Mouse (Mus musculus) lung, postnatal 4 days (tissue): ENCODE measurements around the gene Gm45234.

Experiments
- DNase-seq, 2 experiments: peaks; one replicate each; pipeline ENCODE4 v3.0.0; 2021

Gm45234 gene

DNA sequence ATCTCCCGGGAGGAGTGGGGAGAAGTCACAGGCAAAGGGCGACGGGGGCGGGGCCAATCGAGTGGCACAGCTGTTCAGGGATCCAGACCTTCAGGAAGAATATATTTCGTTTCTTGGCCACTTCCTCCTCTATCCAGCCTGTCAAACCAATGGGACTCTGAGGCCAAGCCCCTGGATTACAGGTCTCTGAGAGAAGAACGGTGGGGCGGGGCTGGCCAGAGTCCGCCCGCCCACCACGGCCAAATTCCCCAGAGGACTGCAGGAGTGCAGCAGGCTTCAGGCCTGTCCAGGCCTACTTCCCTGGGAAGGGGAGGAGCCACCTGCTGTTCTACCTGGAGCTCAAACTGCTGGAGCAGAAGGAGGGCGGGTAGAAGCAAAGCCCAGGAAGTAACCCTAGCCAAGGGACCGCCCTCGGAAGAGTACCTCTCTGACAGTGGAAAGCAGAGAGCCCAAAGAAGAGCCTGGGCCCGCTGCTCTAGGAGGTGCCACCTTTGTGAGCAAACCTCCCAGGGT lies 17.3 kb downstream of the Gm45234 start, which contains the start of gene Ptpn6:
Gene Ptpn6, minus strand, starts transcription at position 204 of the 513 bp plus-strand sequence.
- peak; percentile 85 to 93 for DNase-seq

DNA sequence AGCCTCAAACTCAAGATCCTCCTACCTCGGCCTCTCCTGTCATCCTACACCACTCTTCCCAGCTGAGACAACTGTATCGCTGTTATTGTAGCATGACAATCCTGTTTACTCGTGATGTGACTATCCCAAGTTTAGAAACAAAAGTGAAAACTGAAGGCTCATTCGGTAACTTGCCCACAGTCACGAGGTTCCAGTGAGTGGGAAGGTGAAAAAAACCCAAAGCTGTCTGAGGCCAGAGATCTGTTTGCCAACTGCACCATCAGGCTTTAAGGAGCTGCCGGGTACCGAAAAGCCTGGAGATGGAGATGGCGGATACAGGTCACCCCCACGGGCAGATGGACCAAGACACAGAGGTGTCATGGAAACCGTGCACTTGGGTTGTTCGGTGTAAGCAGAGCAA lies 18.8 kb downstream of the Gm45234 start:
- no peak for DNase-seq

DNA sequence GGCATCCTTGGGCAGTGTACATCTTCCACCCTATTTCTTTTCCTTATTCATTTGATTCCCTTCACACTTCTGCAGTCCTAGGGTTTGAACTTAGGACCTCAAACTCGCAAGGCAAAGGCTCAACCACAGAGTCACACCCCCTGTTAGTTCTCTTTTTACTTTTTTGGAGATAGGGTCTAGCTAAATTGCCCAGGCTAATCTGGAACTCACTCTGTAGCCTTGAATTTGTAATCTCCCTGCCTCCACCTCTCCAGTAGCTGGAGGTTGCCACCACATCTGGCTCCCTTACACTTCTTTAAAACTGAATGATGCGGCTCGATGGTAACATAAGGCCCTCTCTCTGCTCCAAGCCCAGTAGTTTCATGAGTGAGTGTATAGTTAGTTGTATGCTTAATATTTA lies 21.4 kb downstream of the Gm45234 start:
- no peak for DNase-seq

DNA sequence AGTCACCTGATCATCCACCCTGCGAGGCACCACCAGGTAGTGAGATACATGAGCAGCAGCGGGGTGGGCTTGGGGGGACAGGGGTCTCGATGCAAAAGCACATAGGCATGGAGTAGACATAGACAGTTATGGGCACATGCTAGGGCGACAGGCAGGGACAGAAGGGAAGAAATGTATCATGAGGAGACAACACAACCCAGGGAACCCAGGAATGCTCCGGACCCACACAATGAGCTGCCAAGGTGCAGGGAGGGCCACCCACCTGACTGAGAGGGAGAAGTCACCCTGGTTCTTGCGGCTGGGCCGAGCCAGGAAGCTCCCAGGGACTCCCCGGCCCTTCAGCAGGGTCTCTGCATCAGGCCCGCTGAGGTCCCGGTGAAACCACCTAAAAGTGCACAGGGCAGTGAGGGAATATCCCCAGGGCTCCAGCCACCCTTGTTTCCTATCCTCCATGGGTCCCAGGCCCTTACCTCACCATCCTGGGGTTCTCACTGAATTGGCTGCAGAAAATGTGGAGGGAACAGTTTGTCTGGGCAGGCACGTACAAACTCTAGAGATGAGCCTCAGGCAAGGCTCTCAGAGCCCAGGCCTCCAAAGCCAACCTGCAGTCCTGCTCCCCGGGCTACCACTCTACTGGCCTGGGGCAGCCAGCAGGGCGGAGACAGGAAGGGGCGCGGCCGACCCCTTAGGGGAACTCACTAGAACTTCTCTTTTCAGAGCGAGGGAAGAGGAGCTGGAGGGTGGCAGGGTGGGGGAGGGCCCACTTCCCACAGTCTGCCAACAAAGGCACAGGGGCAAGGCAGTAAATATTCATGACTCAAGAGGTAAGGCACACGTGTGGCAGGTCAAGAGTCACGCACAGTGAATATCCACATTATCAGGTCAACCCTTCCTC lies 23.1 kb downstream of the Gm45234 start:
- peak; percentile 81 to 85 for DNase-seq

DNA sequence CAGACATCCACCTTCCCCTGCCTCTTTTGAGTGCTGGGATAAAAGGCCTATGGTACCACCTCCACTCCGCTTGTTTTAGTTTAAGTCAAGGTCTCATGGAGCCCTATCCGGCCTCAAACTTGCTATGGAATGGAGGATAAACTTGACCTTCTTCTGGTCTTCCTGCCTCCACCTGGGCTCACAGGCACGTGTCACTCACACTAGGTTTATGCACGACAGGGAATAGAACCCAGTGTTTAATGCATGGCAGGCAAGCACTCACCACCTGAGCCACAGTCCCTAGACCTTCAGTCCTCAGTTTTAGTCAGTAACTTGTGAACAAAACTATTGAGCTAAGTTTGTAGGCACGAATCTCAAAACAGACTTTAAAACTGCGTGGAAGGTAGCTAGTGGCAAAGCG lies 24.8 kb downstream of the Gm45234 start:
- DNase-seq, result no peak

DNA sequence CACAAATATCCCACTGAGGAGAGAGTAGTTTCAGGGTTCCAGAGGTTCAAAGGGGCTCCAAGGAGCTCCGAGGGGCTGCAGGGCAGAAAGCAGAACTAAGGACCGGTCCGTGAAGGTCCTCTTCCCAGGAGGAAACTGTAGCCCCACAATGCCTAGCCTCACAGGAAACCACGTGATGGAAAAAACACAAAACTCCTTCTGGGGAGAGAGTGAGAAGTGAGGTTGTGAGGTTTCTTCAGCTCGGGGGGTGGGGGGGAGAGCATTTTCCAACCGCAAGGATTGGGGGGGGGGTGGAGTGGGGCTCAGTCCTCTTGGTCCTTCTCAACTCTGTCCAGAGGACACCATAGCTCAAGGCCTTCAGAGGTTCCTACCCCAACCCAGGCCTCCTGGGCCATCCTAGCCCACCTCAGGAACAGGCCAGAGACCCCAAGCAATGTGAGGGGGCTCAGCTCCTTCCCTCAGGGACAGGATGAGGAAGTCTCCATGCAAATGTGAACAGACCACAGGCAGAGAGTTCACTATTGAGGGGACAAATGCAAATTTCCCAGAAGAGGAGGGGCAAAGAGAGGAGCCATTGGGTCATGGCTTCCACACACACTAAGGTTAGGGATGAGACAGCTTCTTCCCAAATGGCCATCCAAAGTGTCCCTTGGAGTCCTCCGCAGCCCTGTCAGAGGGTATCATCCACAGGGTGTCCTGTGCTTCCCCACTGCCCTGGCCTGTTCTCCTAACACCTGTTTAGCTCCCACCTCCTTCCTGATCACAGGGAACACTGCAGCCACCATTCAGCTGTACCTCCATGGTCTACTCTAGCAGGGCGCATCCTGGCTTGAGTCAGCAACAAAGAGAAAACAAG lies 25.7 kb downstream of the Gm45234 start:
- peak in 1 of 2 experiments; percentile 33 for DNase-seq

DNA sequence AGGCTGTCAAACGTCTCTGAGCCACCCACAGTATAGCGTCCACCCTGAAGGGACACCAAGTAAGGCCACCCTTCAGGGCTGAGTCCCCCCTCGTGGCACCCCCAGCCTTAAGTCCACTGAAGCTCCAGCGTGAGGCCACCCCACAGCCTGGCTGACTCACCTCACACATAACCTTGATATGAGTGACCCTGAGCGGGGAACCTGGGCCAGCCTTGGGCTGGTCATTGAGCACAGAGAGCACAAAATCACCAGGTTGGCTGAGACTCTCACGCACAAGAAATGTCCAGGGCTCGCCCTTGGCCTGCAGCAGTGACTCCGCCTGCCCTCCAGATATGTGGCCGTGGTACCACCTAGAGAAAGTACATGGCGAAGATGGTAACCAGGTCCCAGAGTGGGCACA lies 27.2 kb downstream of the Gm45234 start:
- no peak for DNase-seq

DNA sequence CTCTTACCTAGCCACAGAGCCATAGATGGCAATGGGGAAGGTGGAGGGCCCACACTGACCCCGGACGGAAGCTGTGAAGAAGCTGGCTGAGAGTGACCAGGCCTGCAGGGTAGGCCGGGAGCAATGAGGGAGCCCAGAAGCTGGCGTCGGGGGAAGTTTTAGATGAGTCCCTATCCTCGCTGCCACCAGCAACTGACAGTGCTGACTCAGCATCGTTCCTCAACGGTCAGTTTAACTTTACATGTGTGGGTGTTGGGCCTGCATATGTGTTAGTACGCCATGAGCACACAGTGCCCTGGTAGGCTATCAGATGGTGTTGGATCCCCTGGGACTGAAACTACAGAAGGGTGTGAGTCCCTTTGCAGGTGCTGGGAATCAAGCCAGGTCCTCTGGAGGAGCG lies 31.3 kb downstream of the Gm45234 start:
- no peak for DNase-seq

DNA sequence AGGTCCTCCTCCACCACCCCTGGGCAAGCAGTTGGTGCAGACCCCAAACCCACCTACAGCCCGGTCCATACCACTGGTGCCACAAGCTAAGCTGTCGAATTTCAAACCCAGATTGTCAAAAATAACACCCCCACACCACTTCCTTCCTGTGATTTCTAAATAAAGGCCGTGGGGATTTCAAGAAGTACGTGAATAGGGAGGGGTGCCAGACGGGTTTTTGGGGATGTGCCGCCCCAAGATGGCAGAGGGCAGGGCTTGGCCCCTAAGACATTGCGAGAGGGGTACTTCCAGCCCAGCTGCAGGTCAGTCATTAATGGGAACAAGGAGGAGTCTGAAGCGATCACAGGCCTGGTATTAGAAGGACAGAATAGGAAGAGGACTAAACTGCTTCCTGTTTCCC lies 32.3 kb downstream of the Gm45234 start:
- peak in 1 of 2 experiments; percentile 51 for DNase-seq

DNA sequence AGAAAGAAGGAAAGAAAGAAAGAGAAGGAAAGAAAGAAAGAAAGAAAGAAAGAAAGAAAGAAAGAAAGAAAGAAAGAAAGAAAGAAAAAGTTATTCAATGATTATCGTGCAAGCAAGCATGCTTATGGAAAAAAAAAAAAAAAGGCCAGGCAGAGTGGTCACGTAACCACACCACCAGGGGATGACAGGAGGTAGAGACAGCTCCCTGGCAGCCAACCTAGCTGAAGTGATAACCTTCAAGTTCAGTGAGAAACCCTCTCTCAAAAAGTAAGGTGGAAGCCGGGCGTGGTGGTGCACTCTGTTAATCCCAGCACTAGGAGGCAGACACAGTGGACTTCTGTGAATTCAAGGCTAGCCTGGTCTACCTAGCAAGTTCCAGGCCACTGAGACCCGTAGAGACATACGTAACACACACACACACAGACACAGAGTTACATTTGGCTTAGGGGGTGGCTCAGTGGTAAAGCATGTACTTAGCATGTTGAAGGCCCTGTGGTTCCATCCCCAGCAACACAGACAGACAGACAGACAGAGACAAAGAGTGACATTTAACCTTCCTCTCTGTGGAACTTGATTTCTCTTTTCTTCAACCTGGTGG lies 32.8 kb downstream of the Gm45234 start:
- DNase-seq, result no peak

DNA sequence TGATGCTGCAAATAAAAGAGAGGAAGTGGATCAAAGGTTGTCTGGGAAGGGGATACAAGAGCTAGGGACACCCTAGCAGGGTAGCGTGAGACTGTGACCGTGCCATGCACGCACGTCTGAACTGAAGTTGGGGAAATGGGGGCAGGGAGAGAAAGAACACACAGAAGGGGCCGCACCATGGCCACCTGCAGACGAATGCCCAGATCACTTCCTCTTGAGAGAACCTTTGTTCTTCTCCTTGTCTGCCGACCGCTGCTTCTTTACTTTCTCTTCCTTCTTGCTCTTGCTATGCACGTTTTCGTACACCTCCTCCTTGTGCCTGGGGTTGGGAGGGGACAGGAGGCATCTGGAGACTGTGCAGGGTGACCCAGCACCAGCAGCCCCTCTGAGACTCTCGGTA lies 34.9 kb downstream of the Gm45234 start:
- no peak for DNase-seq

DNA sequence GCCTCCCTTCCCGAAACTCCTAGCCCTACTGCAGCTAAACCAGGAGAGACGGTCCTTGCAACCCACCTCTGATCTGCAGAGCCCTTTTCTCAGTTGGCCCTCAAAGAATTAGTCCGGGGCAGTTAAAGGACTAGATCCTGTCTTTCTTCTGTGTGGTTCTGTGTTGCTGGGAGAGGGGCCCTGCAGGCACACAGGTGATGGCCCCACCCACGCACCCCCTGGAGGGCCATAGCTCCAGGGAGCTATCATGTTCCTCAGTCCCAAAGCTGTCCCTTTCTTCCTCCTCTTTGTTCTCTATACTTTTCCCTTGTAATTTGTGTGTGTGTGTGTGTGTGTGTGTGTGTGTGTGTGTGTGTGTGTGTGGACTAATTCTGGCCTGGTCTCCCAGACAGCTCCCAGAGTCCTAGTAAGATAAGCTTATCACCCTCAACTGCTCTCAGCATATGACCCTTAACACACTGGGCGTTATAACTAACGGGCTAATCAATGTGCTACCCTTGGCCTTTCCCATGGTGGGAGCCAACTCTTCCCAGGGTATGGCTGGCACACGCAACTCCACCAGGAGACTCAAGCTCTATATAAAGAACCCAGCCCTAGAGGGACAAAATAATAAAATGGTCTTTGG lies 36.4 kb downstream of the Gm45234 start:
- no peak for DNase-seq

DNA sequence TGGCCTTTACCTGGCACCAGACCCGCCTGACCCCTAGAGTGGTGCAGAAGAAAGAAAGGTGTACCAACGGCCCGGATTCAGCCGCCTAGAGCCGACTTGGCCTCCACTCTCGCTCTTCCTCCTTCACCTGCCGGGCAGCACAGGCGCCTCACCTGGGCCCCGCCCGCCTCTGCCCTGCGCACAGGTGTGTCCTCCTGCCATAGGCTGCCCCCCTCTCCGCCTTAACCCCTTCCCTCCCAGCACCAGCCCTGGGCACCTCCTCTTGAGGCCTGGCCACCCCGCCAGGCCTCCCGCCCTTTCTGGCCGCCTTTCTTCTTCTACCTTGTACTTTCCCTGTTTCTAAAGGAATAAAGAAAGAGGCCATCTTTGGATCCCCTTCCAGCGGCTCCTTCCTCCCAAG lies 37.1 kb downstream of the Gm45234 start:
- peak; percentile 84 to 92 for DNase-seq

DNA sequence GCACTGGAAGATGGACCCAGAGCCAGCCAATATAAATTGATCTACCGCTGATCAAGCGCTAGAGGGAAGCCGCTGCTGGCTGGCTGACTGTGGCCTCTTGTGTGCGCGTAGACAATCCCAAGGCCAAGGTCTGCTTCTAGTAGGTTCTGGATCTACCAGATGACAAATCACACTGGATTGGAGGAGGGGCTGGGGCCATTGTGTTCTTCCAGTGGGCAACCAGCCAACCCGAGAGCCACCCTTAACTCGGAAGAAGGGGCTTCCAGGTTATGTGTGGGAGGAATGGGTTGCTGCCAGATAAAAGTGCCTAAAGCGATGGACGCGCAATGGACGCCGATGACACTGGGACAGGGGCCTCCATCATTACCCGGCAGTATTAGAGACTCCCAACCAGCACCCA lies 37.9 kb downstream of the Gm45234 start:
- DNase-seq, result no peak

DNA sequence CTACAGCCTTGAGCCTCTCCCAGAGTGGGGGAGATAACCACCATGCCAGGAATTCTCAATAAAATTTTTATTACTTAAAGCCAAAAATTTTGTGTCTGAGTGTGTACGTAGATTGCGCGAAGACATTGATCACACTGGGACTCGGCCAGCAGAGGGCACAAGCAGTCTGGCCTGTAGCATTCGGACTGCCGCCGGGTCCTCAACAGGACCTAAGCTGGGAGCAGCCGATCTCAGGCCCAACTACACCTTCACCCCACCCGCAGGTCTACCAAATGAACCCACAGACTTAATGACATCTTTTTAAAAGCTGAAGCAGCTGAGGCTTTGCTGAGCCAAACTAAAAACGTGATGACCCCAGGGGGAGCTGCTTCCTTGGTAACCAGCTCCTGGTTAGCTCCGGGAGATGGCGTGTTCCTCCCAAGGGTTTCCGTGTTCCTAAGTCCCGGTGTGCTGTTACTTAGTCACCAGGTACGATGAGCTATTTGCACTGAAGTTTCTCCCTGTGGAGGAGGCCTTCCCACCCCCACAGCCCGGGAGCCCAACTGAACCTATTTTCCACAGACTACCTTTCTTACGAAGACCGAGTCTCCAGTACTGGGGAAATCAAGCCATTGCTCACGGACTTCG lies 38.8 kb downstream of the Gm45234 start:
- peak; percentile 67 to 69 for DNase-seq

DNA sequence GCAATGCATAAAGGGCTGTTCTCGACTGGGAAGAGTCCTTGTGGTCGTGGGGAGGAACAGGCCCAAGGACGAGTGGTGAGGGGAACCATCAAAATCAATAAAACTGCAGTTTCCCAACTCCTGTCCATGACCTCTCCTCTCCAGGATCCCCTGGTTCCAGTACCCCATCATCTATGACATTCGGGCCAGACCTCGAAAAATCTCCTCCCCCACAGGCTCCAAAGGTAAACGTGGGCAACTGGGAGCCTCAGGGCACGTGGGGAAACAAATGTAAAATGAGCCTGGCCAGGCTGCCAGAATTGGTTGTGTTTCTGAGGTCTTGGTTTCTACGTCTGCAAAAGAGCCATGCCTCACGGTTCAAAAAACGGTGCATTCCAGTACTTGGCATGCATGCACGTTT lies 42.9 kb downstream of the Gm45234 start:
- DNase-seq, result no peak

DNA sequence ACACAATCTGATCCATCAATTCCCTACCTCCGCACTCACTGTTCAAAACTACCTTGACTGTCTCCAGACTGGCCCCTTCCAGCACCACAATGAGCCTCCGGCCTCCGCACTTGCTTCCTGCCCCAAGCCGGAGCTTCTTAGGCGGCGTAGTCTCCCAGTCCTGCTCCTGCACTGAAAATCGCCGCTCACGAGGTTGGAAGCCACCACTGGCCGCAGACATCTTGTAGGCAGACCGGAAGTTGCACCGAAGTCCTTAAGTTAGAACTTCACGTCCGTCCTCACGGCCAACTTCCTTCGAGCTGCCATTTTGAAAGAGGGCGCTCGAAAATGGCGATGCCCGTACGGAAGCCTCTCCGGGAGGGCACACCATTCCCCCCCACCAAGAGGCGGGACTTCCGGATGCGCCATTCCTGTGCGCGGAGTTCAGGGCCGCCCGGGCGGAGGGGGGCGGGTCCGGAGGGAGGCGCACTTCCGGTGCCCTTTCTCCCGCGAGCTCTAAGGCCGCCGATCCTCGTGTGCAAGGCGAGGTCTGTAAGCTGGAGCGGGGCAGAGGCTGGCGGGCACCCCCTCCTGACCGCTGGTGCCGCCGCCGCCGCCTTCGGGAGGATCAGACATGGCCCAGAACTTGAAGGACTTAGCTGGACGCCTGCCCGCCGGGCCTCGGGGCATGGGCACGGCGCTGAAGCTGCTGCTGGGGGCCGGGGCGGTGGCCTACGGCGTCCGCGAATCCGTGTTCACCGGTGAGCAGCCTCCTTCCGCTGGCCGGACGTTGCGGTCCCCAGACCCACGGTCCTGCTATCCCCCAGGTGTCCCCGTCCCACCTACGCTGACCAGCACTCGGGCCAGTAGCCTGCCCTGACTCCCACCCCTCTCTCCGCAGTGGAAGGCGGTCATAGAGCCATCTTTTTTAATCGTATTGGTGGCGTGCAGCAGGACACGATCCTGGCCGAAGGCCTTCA lies 43.7 kb downstream of the Gm45234 start, which contains the start of the genes Emg1 and Phb2:
Gene Emg1, minus strand, starts transcription at position 355 of the 959 bp plus-strand sequence.
Gene Phb2, plus strand, starts transcription at position 513 of the 959 bp plus-strand sequence.
- peak; percentile 99 for DNase-seq

DNA sequence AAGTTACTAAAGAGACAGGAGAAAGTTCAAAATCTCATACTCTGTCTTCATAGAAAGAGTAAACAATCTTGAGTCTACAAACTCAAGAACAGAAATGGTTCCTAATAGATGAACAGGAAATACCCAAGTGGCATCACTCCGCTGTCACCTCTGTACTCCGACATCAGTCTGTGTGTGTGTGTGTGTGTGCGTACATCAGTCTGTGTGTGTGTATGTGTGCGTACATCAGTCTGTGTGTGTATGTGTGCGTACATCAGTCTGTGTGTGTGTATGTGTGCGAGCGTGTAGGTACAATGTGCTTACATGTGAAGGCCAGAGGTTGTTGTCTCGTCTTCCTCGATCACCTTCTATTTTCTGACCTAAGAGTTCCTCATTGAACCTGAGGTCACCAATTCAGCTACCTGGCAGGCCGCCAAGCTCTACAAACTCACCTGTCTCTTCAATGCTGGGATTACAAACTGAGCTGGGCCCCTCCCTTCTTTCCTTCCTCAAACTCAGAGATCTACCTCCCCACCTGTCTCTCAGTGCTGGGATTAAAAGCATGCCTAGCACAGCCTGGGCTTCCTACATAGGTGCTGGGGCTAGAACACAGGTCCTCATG lies 47.4 kb downstream of the Gm45234 start:
- DNase-seq, result no peak

DNA sequence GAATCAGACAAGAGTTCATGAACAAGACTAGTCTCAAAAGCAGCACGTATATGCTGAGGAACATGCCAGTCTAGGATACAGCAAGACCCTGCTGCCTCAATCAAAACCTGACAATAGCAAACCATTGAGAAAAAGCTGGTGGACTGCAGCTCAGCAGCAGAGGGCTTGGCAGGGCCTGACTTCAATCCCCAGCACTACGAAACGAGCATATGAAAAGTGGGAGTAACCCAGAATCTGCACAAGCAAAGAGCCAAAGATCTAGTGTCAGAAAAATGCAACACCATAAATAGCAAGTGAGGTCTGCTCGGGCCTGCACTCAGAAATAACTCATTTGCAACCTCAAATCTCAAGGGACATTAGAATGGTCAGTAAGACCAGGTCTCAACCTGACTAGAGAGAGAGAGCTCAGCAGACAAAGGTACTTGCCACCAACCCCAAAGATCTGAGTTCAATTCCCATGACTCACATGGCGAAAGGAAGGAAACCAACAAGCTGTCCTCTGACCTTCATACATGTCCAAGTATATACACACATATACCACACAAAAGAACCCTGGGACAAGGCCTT lies 49.7 kb downstream of the Gm45234 start:
- DNase-seq, result no peak

DNA sequence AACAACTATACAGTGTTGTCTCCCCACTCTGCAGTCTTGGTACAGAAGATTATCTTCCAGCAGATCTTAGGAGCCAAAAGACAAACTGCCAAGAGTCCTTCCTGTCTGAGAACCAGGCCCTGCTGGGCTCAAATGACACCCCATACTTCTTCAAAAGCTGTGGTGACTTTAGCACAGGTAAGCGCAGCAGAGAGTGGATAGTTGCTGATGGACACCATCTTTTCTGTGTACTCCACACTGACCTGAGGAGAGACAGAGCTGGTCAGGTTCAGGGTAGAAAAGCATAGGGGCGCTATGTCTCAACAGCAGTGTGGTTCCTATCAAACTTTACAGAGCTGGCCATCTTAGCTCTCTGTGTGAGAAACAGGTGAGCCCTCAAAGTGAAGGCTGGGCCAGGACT lies 51.4 kb downstream of the Gm45234 start:
- DNase-seq, result no peak
